Mouse (Mus musculus): ENCODE data around the gene Sec63.

Gene Sec63

DNA sequence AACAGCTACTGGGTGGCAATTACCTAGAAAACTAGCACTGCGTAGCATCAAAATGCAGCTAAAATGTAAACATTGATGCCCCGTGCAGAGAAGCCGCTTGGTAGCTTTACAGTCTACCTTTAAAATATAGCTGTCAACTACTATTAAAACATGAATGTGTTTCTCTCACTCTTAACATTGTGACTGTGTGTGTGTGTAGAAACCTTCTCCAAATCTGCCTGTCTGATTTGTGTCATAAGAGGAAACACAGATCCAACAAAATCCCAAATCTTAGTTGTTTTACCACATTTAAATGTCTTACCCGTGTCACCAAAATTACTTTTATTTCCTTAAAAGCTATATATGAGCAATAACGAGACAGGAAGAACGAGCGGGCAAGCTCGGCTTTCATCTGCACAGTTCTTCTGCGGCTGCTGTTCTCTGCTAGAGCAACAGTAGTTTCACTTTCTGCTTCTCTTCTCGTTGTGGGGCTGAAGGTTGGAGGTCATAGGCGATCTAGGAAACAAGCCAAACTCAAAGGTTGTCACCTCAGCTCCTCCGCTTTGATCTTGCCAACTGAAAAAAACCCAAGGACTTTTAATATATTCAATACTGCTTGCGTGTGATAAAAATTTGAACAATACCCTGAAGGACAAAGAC, 100.9 kb downstream of the Sec63 start:
- in situ Hi-C loops (cut with MboI, MseI), result loop anchor here (5.0 to 25.0 kb wide), 2 partner anchors 35 to 1125 kb away; no protein-coding TSS in a partner anchor

DNA sequence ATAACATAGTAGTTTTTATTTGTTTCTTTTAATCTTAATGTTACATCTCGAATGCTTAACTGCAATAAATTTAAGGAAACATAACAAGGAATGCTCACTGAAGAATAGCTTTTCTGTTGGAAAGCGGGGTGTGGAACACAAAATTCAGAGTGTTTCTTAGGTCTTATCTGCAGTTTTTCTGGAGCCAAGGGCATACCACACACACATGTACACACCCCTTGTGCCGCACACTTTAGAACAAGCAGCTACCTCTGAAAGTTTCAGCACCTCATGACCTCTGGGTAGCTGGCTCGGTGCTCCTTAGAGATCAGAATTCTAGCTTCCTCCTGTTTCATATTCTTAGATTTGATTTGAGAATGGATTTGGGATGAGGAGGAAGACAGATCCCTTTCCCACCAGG, 101.5 kb downstream of the Sec63 start:
- in situ Hi-C loops (cut with MboI, MseI), result loop anchor here (5.0 to 25.0 kb wide), 2 partner anchors 34 to 1124 kb away; no protein-coding TSS in a partner anchor

- in situ Hi-C loops (cut with MboI, MseI), result loop anchor here (5.0 to 25.0 kb wide), 2 partner anchors 33 to 1123 kb away; no protein-coding TSS in a partner anchor
Observed at GRCm38 (mm10) chr10:42863621-42864391, 102.5 kb downstream of the Sec63 start.

- in situ Hi-C loops (cut with MboI, MseI), result loop anchor here (5.0 to 25.0 kb wide), 2 partner anchors 33 to 1123 kb away; no protein-coding TSS in a partner anchor
Observed at GRCm38 (mm10) chr10:42864696-42865095, 103.4 kb downstream of the Sec63 start.

GRCm38 (mm10) chr10:42868416-42868815, 107.1 kb downstream of the Sec63 start:
- in situ Hi-C loops (cut with MboI, MseI), result loop anchor here in 1 of 2 experiments (25.0 kb wide), 1 partner anchor 1119 kb away; no protein-coding TSS in a partner anchor

GRCm38 (mm10) chr10:42869467-42869866, 108.2 kb downstream of the Sec63 start:
- in situ Hi-C loops (cut with MboI, MseI), result loop anchor here in 1 of 2 experiments (25.0 kb wide), 1 partner anchor 1118 kb away; no protein-coding TSS in a partner anchor

DNA sequence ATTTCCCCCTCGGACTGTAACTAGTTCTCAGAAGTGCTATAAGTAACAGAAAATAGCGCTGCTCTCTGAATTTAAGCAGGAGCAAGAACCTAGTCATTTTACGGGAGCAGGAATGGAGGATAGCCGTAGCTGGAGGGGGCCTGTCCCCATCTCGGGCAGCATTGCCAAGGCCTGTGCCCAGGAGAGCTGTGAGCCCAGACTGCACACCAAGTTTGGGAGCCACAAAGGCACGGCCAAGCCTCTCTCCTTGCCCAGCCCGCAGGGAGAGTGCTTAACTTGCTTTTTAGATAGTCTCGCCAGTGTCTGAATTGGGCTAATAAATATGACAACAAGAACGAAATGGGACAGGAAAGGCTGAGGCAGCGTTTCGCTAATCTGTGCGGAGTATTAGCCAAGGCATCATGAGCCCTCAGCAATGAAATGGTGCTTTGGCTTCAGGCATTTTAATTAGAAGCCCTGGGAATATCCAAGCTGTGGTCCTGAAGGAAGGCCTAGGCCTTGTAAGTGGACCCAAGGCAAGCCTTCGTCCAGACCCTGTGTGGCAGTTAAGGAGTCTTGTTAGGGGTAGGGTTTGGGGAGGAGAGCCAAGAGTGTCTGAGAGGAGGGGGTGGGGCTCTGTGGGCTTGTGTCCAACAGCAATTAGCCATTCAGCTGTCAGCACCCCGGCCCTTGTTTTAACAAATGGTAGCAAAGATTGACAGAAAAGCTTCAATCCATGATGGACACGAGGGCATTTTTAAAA, 111.1 kb downstream of the Sec63 start:
- in situ Hi-C loops (cut with MboI, MseI), result loop anchor here in 1 of 2 experiments (25.0 kb wide), 1 partner anchor 1115 kb away; no protein-coding TSS in a partner anchor

DNA sequence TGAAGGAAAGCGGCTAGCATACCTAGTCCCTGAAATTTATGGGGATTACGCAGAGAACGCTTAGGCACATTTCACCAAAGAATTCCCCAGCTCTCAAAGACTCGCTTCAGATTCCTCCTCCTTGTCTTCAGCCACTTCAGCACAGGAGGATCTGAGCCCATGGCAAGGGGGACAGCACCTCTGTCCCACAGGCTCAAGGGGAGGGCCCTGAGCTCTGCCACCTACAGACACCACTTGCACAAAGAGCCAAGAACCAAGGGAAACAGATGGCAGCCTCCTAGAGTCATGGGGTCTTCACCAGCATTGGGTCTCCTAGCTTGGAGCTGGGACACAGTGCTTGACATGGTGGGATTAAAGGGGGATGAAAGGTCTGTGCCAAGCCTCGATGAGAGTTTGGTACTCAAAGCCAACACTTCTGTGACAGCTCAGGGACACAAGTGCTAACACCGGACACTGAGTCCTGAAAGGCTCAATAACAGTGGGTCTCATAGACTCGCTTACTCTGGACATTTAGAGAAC, 111.8 kb downstream of the Sec63 start:
- in situ Hi-C loops (cut with MboI, MseI), result loop anchor here in 1 of 2 experiments (25.0 kb wide), 1 partner anchor 1114 kb away; no protein-coding TSS in a partner anchor

DNA sequence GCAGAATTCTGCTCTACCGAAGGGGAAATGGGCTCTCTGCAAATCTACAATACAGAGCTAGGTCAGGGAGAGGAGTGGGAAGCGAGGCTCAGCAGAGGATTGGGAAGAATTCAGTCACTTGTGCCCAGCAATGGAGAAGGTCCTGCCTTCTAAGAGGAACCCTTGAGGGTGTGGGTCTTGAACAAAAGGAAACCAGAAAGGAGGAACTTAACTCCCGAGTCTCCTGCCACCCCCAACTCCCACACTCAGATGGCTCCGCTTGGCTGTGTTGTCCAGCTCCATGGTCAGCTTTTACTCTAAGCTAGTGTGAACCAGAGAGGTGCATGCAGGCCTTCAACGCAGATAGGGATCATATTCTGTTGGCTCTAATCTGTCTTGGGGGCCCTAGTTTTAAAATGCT, 114.9 kb downstream of the Sec63 start:
- in situ Hi-C loops (cut with MboI, MseI), result no loop called here

DNA sequence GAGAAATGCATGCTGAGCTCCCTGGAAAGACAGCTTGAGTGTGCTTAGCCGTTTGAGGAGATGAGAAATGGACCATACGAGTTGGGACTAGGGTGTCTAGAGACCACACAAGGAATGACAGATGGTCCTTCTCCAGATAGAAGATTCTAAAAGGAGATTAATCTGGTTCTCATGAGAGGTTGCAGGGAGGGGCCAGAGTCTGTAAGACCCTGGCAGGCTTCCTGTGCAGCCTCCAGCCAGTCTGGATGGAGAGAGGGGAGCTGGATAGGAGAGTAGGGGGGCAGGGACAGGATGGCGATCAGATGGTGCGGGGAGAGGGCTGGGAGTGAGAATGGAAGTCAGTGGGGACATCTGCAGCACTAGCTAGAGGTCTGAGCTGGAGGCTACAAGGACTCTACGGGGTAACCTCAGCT, 118.0 kb downstream of the Sec63 start:
- in situ Hi-C loops (cut with MboI, MseI), result no loop called here

DNA sequence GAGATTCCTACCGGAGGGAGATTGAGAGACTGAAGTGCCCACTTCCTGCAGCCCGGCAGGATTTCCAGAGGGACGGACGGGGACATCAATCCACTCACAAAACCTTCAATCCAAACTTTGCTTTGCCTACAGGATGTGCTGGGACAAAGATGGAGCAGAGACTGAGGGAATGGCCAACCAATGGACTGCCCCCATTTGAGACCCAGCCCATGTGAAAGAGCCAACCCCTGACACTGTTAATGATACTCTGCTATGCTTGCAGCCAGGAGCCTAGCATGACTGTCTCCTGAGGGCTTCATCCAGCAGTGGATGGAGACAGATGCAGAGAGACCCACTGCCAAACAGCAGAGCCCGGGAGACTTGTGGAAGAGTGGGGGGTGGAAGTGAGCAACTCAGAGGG, 118.4 kb downstream of the Sec63 start:
- in situ Hi-C loops (cut with MboI, MseI), result no loop called here

Measured in T-helper 17 cell (primary cell).